Mouse (Mus musculus) G1E-ER4 (cell line): ENCODE measurements around the gene Unc50. TPM values are rescaled to one million over a fixed set of nuclear protein-coding genes. Genes with fewer than 3 reads are reported as not detected.

Experiments
- GATA1 ChIP-seq: IDR thresholded peaks from one replicate; pipeline ENCODE4 v1.8.0; 2012; ENCODE audit warnings: low read length, inconsistent platforms
- polyA plus RNA-seq: library from polyadenylated mRNA; stranded (reverse); fragments of >175 nt; gene quantifications from 2 replicates; pipeline ENCODE4 v1.2.3, GENCODE M21; 2012

Unc50 gene
- polyA plus RNA-seq, 1 experiment = 65.1 TPM

DNA sequence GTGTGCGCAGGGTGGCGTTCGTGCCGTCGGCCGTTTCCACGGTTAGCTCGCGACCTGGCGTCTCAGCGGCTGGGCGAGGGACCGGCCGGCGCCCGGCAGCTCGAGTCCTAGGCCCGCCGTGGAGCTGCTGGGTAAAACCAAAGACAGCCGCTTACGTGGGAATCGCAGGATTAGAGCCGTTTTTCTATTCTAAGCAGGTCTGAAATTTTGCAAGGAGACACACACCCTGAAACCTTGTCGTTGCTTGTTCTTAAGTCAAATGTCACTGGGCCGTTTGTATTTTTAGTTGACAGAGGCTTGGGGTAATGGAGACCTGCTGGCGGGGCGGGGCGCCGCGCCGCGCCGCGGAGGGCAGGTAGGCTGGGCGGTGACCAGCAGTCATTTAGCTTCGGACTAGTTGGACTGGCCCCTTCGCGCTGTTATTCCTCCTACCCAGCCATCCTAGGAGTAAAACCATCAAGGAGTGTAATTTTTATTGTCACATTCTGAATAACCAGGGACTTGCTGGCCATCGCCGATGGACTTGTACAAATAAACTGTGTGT, 430 bp downstream of the Unc50 start:
- TF ChIP-seq GATA1 = no peak

GRCm38 (mm10) chr1:37436419-37436818, 6.5 kb downstream of the Unc50 start:
- no peak for TF ChIP-seq GATA1

DNA sequence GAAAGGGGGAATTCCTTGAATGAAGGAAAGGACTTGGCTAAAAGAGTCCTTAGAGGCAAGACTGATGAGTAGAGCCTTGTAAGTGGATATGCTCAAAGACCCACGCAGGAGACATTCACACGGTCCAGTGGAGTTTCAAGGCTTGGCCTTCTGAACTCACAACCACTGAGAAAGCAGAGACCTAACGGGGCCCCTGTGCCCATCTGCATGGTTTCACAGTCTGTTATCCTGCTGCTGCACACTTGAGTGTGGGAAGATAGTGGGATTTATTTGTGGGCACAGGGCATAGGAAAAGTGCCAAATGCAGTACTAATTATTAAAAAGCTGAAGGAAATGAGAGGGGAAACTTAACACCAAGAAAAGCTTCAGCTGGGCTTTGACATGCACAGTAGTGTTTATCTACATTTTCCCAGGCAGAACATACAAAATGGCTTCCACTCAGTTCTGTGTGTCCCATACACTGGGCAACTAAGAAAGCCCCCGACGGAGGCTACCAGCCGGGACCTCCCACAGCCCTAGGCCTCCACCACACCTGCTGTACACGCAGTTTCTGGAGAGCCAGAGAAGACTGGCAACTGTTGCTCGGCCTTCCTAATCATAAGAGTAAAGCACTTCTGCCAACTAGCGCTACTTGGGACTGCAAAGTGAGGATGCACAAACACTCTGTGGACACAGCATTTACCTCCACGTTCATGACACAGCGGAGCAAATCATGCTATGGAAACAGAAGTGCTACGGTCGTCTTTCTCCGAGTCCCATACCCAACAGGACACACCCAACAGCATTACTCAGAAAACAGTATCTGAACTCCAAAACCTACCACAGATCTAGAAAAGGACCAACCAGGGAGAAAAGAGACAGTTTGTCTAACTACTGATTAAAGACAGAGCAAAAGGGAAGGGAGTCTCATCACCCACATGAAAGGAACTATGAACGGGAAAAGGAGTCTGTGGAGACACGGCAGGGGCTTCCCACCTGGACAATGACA, 13.2 kb downstream of the Unc50 start:
- no peak for TF ChIP-seq GATA1

DNA sequence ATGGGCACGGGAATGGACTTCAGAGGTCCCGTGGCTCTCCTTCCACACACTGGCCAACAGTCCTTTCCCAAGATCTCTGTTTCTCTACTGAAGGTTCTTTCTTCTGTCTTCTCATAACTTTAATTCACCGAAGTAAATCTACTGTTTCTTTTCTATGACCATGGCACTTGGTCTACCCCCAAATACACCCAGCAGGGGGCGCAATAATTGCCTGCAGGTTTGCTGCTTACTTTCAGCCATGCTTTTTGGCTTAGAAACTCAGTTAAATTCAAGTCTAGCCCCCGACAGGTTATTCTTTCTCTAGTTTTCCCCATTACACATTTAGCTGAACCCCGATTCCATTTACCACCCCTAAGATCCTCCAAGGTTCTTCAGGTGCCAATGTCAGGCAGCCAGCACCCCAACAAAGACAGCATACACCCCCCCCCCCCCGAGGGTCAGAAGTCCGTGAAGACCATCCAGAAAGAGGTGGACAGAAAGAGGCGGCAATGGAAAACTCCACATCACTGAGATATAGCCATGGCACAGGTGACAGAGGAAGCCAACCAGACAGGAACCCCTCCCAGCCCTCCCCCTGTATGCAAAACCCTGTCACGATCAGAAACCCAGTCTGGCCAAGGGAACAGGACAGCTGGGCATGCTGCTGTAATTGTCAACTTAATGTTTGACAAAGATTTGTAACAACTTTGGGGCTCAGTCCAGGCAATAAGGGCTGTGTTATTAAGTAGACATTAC, 18.6 kb downstream of the Unc50 start:
- TF ChIP-seq GATA1 = no peak

DNA sequence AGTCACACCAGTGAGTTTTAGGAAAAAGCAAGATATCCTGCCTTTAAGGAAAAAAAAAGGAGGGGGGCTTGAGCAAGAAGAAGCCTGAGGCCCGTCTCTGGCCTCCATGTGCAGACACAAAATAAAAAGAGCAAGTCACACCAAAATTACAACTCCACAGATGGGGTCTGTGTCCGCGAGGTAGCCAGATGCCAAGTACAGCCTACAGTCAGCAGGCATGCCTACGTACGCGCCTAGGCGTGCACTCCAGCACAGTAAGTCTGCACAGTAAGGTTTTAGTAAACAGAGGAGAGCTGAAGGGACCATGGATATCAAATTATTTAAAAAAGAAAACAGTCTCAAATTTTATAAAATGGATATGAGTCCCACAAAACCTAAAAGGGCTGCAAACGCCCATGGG, 21.3 kb downstream of the Unc50 start:
- no peak for TF ChIP-seq GATA1

- no peak for TF ChIP-seq GATA1
Measured at GRCm38 (mm10) chr1:37457546-37457945, 27.6 kb downstream of the Unc50 start.

GRCm38 (mm10) chr1:37464878-37465452, 35.0 kb downstream of the Unc50 start:
- TF ChIP-seq GATA1 = no peak

GRCm38 (mm10) chr1:37466322-37466995, 36.5 kb downstream of the Unc50 start:
- no peak for TF ChIP-seq GATA1

GRCm38 (mm10) chr1:37467806-37468205, 37.9 kb downstream of the Unc50 start:
- TF ChIP-seq GATA1 = no peak

DNA sequence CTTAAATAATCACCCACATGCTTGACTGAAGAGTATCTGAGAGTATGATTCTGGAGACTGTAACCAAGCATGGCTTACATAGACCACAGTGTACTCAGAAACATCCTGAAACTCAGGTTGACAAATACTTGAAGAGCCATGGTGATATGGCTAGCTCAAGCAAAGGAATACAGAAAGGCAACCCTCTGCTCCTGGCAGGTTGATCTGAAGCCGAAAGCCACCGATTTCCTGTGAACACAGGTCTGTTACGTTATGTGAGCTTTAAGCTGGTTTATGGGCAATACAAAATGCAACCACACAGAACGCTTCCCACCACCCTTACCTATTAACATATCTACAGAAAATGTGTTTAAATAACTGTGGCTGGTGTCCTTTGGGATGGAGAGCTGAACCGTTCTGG, 39.1 kb downstream of the Unc50 start:
- TF ChIP-seq GATA1 = no peak

DNA sequence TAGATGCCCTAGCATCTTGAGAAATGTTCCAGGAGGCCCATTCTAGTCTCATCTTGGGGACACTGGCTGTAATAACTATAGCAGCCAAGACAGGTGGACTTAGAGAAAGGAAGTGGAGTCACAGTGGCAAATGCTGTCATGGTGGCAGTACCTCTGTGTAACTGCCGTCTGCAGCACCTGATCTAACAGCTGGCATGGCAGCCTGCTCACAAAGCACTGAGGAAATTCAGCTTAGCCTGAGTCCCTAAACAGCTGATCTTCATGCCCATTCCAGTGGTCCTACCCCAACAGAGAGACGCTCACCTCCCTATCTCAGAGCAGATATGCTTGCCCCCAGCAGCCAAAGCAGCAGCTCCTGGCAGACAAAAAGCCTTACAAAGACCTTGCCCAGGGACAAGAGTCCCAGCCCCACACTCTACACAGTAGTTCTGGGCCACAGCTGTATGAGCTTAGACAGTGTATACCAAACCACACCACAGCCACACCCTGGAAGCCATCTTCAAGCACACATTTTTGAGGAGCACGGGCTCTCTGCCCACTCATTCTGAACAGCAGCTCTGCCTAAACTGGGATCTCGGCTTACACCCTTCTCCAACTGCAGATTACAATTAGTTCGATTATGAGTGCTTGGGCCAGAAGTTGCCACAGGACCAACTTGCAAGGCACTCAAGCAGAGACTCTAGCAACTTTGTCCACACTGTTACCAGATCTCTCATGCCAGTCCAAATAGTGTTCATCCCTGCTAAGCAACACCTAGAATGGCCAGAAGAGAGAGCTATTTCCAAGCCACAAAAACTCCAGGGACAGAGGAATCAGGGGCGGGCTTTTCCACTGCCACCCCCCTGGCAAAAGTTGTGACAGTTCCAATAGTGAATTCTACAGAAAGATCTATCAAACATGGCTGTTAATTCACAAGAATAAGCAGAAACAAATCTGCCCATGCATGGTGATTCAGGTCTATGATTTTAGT, 41.5 kb downstream of the Unc50 start:
- no peak for TF ChIP-seq GATA1

DNA sequence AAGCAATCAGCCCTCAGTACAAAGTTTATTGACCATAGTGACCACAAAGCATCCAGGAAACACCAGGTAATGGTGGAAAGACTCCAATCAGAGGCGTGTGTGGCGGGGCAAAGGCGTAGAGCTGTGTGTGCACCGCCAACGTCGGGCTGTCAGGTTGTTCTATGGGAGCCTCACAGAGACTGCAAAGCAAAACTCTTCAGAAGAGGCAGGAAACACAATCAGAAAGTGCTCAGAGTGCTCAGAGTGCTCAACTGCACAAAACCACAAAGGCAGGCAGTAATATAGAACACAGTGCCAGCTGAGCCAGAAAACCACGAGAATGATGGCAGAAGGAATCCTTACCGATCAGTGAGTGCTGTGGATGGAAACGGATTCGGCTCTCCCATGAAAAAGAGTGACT, 43.3 kb downstream of the Unc50 start:
- TF ChIP-seq GATA1 = no peak

DNA sequence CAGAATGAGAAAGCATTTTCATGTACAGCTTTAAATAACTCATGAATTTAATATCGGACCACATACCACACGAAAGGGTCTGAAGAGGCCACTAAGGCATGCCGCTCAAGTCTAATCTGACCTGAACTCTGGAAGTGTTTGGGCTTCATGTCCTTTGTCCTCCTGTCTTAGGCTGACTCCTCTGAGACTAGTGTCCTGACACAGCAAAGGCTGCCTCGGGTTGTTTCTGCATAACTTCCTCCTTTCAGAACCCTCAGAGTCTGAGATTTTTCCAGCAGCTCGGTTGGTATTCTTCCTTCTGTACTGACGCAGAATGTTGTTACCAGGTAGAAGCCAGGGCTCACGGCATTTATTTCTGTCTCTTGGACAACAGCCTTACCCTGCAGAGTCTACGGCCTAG, 44.1 kb downstream of the Unc50 start:
- no peak for TF ChIP-seq GATA1

- TF ChIP-seq GATA1 = no peak
Measured at GRCm38 (mm10) chr1:37474634-37475190, 44.8 kb downstream of the Unc50 start.
